8 mouse cellular contexts compared by ENCODE assay signal in genomic region chr17:35666851-35667256, GRCm38 (mm10). TPM values are rescaled to one million over a fixed set of nuclear protein-coding genes. Genes with fewer than 3 reads are reported as not detected.
DNase-seq lines count a peak whose midpoint lies in the region; ATAC-seq and TF ChIP-seq lines count a peak whose summit lies in the region.

No protein-coding gene starts in this region.

- H3K27ac ChIP-seq in gastrocnemius, adult 2 months = peak overlapping the region; percentile 92
- H3K27ac ChIP-seq in liver, adult 2 months (replicated peaks; ENCODE audit: insufficient read depth, low read depth, low read length) = peak overlapping the region; percentile 16; the same call in 1 of the 2 replicates

- no peak for TF ChIP-seq POLR2A in liver, adult 2 months (IDR thresholded peaks at IDR 0.05; ENCODE audit: extremely low read depth, insufficient read depth, low read length)

- H3K27me3 ChIP-seq in liver, adult 2 months (ENCODE audit: control insufficient read depth, insufficient read depth, low read length) = no peaks in the 10 kb centered on the region

- H3K9ac ChIP-seq in liver, adult 2 months (ENCODE audit: low read depth, low read length) = peak overlapping the region; percentile 79

- H3K36me3 ChIP-seq in liver, adult 2 months (ENCODE audit: control insufficient read depth, insufficient read depth, low read length) = no peaks in the 10 kb centered on the region; the same call in 1 of the 2 replicates

- intact Hi-C loops in gastrocnemius, adult 2 months (cut with DNase I) = no loop called here
- intact Hi-C loops in gastrocnemius, postnatal 14 days (cut with DNase I; ENCODE audit: low total_unique reads) = no loop called here

- H3K79me2 ChIP-seq in liver, adult 2 months (ENCODE audit: control insufficient read depth, insufficient read depth, low read length) = no peaks in the 10 kb centered on the region

- H3K4me3 ChIP-seq in gastrocnemius, adult 2 months = peak overlapping the region; percentile 92
- peak overlapping the region; percentile 66 for H3K4me3 ChIP-seq in liver, adult 2 months (ENCODE audit: insufficient read depth, low read depth, low read length)

- no peak for TF ChIP-seq CTCF in gastrocnemius, adult 2 months (IDR thresholded peaks at IDR 0.05)
- no peak for TF ChIP-seq CTCF in liver, adult 2 months (IDR thresholded peaks at IDR 0.05; ENCODE audit: low read depth, low read length)

- peak; percentile 9 to 23; a peak in 2 of 4 replicates for ATAC-seq in hematopoietic stem cell, adult 5-6 weeks (replicated peaks in 1 of 2; ENCODE audit: insufficient read depth in 1 of 2, low FRiP score in 2 of 2, low TSS enrichment in 1 of 2, low read depth in 1 of 2, poor library complexity in 2 of 2, severe bottlenecking in 2 of 2)

- H3K4me1 ChIP-seq in liver, adult 2 months (ENCODE audit: control insufficient read depth, insufficient read depth, low read length) = 0 out of 2 replicates have a peak, but pooled peaks cover 2% of the 10 kb centered on the region

- 7% methylated on average over 13 of the region's 13 CpGs for WGBS in liver, adult 2 months

- no peak for DNase-seq in gastrocnemius, adult 2 months
- no peak for DNase-seq in gastrocnemius, postnatal 14 days
- DNase-seq in urinary bladder, postnatal 25 days (ENCODE audit: low spot score) = peak; percentile 30
- DNase-seq in urinary bladder, postnatal 36 days (ENCODE audit: low spot score in 2 of 2) = no peak
- peak; percentile 2 for DNase-seq in liver, adult 2 months (ENCODE audit: extremely low read depth, low read depth, low spot score)
- DNase-seq in retina, postnatal 1 day = peak; percentile 69
- DNase-seq in yolk sac, embryonic 10.5 days (ENCODE audit: low spot score) = no peak

RNA-seq across cellular contexts. Expression of gene Vars2, which starts 0.5 kb away (rescaled TPM):
- total RNA-seq in gastrocnemius, adult 2 months (2021) = 10 to 100 TPM; 12.8 to 16.8 TPM
- 10 to 100 TPM; 15.7 to 16.6 TPM for total RNA-seq in gastrocnemius, postnatal 14 days (2021)
- 11.3 and 12.6 TPM in 2 replicates for total RNA-seq in hematopoietic stem cell, adult 5-6 weeks (2017)
- 6.6 and 11.1 TPM in 2 replicates for total RNA-seq in liver, adult 2 months (2014; rRNA removed)
- 22.6 and 29.6 TPM in 2 replicates for polyA plus RNA-seq in liver, adult 2 months (2012; rRNA removed)

RNA-seq across cellular contexts. Expression of gene Gtf2h4, which starts 6.7 kb away (rescaled TPM):
- 10 to 100 TPM; 18.1 to 24.2 TPM for total RNA-seq in gastrocnemius, adult 2 months (2021)
- total RNA-seq in gastrocnemius, postnatal 14 days (2021) = 10 to 100 TPM; 16.1 to 19.4 TPM
- 14.1 and 17.3 TPM in 2 replicates for total RNA-seq in hematopoietic stem cell, adult 5-6 weeks (2017)
- 16.4 and 17.4 TPM in 2 replicates for total RNA-seq in liver, adult 2 months (2014; rRNA removed)
- polyA plus RNA-seq in liver, adult 2 months (2012; rRNA removed) = 24.8 and 29.8 TPM in 2 replicates

RNA-seq across cellular contexts. Expression of gene Mucl3, which starts 23.4 kb away (rescaled TPM):
- total RNA-seq in gastrocnemius, adult 2 months (2021) = not detected
- total RNA-seq in gastrocnemius, postnatal 14 days (2021) = not detected
- total RNA-seq in hematopoietic stem cell, adult 5-6 weeks (2017) = not detected in 2 replicates
- not detected in 2 replicates for total RNA-seq in liver, adult 2 months (2014; rRNA removed)
- polyA plus RNA-seq in liver, adult 2 months (2012; rRNA removed) = not detected in 2 replicates

RNA-seq across cellular contexts. Expression of gene Ddr1, which starts 37.6 kb away (rescaled TPM):
- 10 to 100 TPM; 13.4 to 15.9 TPM for total RNA-seq in gastrocnemius, adult 2 months (2021)
- total RNA-seq in gastrocnemius, postnatal 14 days (2021) = 10 to 100 TPM; 20.3 to 23.4 TPM
- total RNA-seq in hematopoietic stem cell, adult 5-6 weeks (2017) = 0.75 TPM in 1 of 2 replicates, not detected in the other
- 0.55 and 1.4 TPM in 2 replicates for total RNA-seq in liver, adult 2 months (2014; rRNA removed)
- 0.98 and 1.5 TPM in 2 replicates for polyA plus RNA-seq in liver, adult 2 months (2012; rRNA removed)

RNA-seq across cellular contexts. Expression of gene Gm9573, which starts 40.4 kb away (rescaled TPM):
- total RNA-seq in gastrocnemius, adult 2 months (2021) = not detected
- not detected for total RNA-seq in gastrocnemius, postnatal 14 days (2021)
- total RNA-seq in hematopoietic stem cell, adult 5-6 weeks (2017) = not detected in 2 replicates
- not detected in 2 replicates for total RNA-seq in liver, adult 2 months (2014; rRNA removed)
- not detected in 2 replicates for polyA plus RNA-seq in liver, adult 2 months (2012; rRNA removed)

Comparison
In these comparisons a context has a peak if more than half of its experiments do, and no peak if none do; other contexts are left out.
1. DNase-seq: peak in urinary bladder, postnatal 25 days (single experiment), liver, adult 2 months (single experiment) and retina, postnatal 1 day (single experiment); none in gastrocnemius, adult 2 months (single experiment), gastrocnemius, postnatal 14 days (single experiment), urinary bladder, postnatal 36 days (0 of 2) and yolk sac, embryonic 10.5 days (single experiment).